ENCODE assay signal across 9 mouse cellular contexts in the genomic region with DNA sequence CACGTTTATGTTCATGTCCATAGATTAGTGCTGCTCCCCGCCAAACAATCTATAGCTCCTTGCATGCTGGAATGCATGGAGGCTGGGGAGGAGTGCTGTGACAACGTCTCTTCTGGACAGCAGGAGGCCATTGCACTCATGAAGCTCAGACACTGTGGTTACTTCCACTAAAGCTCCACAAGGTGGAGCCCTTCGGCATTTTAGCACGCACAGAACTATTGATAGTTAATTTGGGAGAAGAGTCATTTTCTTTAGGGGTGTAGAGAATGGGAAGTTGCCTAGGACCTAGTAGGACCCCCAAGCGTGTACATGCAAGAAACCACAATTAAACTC. TPM values are rescaled to one million over a fixed set of nuclear protein-coding genes. Genes with fewer than 3 reads are reported as not detected.
A peak's percentile ranks its signal among the peaks of the same experiment; 100 is the strongest.
DNase-seq lines count a peak whose midpoint lies in the region; ATAC-seq lines count a peak whose summit lies in the region.
"Had no signal": no experiment of that assay in that cellular context is flagged by ENCODE, and none has a peak within 500 bp of the region (broad histone marks: within the 10 kb centered on the region; RNA-seq: fewer than 3 reads in every experiment).

No protein-coding gene starts in this region.

- H3K4me3 ChIP-seq in midbrain, embryonic 16.5 days (ENCODE audit: low read depth, low read length) = no peak overlapping the region
- H3K4me3 ChIP-seq: myocyte had no signal

- H3K4me1 ChIP-seq in midbrain, embryonic 16.5 days (ENCODE audit: control insufficient read depth, insufficient read depth, low read length) = no peaks in the 10 kb centered on the region

- H3K9ac ChIP-seq in midbrain, embryonic 16.5 days (ENCODE audit: low read depth, low read length) = no peak overlapping the region; the same call in 1 of the 2 replicates

- H3K27me3 ChIP-seq in midbrain, embryonic 16.5 days (ENCODE audit: control insufficient read depth, insufficient read depth, low read depth, low read length) = no peaks in the 10 kb centered on the region

- intact Hi-C loops in heart, postnatal 14 days (cut with DNase I) = loop anchor here (1.0 to 5.0 kb wide), 3 partner anchors 33 to 226 kb away; no protein-coding TSS in a partner anchor

- H3K4me2 ChIP-seq in midbrain, embryonic 16.5 days (ENCODE audit: low read length) = peak overlapping the region; percentile 14; the same call in 1 of the 2 replicates

- H3K36me3 ChIP-seq in midbrain, embryonic 16.5 days (ENCODE audit: control insufficient read depth, insufficient read depth, low read length) = no peaks in the 10 kb centered on the region

- 2% methylated on average over 6 of the region's 6 CpGs for WGBS in midbrain, embryonic 16.5 days

- H3K27ac ChIP-seq in midbrain, embryonic 16.5 days (ENCODE audit: low read length) = no peak overlapping the region

- H3K9me3 ChIP-seq in midbrain, embryonic 16.5 days (replicated peaks; ENCODE audit: control insufficient read depth, low read length, poor library complexity, severe bottlenecking) = no peaks in the 10 kb centered on the region

- ATAC-seq in midbrain, embryonic 16.5 days = peak; percentile 58; the same call in 1 of the 2 replicates

- DNase-seq in layer of hippocampus, adult 9-11 months = peak; percentile 30
- DNase-seq in layer of hippocampus, adult 8-10 months (ENCODE audit: low spot score in 2 of 2) = no peak
- peak; percentile 52 for DNase-seq in Muller cell, postnatal 12 days (ENCODE audit: inconsistent ontology term)
- DNase-seq in embryo, embryonic 9.5 days (ENCODE audit: extremely low spot score) = peak; percentile 30
- DNase-seq in heart, postnatal 14 days = peak; percentile 33 to 58
- DNase-seq in layer of hippocampus, postnatal 25 days (ENCODE audit: extremely low spot score in 1 of 2, low spot score in 1 of 2) = peak; percentile 19 to 33
- DNase-seq in thymus, postnatal 14 days = peak; percentile 43

RNA-seq across cellular contexts. Expression of a gene that starts 10.4 kb away (rescaled TPM):
- total RNA-seq in layer of hippocampus, adult 8-10 months (2022) = 10 to 100 TPM; 36.2 to 39.9 (median 37.7) TPM
- total RNA-seq in heart, postnatal 14 days (2021) = 10 to 100 TPM; 13.4 to 13.7 TPM
- total RNA-seq in layer of hippocampus, postnatal 25 days (2021) = 10 to 100 TPM; 34.3 to 35.6 TPM
- 71.5 and 76.9 TPM in 2 replicates for polyA plus RNA-seq in midbrain, embryonic 16.5 days (2015; fragmentation: Nextera tagmentation; extraction: Ambion mirVana)

RNA-seq across cellular contexts. Expression of a gene that starts 46.8 kb away (rescaled TPM):
- total RNA-seq in layer of hippocampus, adult 8-10 months (2022) = not detected
- total RNA-seq in heart, postnatal 14 days (2021) = 1 to 10 TPM; 3.2 to 5.1 TPM
- not detected for total RNA-seq in layer of hippocampus, postnatal 25 days (2021)
- polyA plus RNA-seq in midbrain, embryonic 16.5 days (2015; fragmentation: Nextera tagmentation; extraction: Ambion mirVana) = 1.7 and 2.0 TPM in 2 replicates

Comparison
In these comparisons a context has a peak if more than half of its experiments do, and no peak if none do; other contexts are left out.
1. DNase-seq: peak in layer of hippocampus, adult 9-11 months (single experiment), Muller cell, postnatal 12 days (single experiment), embryo, embryonic 9.5 days (single experiment), heart, postnatal 14 days (2 of 2), layer of hippocampus, postnatal 25 days (2 of 2) and thymus, postnatal 14 days (single experiment); none in layer of hippocampus, adult 8-10 months (0 of 2).